Mouse (Mus musculus) lung, postnatal 10 days (tissue): ENCODE data around the gene Ccr5.
"Not testable (repeated sequence)": the region's sequence is repeated elsewhere in the genome, so short reads cannot be mapped to it uniquely, and the experiment has no call there.

Experiments
- DNase-seq: peaks from one replicate; pipeline ENCODE4 v3.0.0; 2021

Ccr5 gene

GRCm38 (mm10) chr9:124121387-124122184 lies at the start of gene Ccr5:
Gene Ccr5 (plus strand): TSS chr9:124121543.
- DNase-seq, result no peak

GRCm38 (mm10) chr9:124079803-124080202 lies 41.5 kb upstream of the Ccr5 start:
- DNase-seq, result no peak

GRCm38 (mm10) chr9:124080471-124080870 lies 40.9 kb upstream of the Ccr5 start:
- DNase-seq, result not testable (repeated sequence)

- DNase-seq, result no peak
These were observed 30.9 kb upstream of the Ccr5 start for GRCm38 (mm10) chr9:124090441-124090840.

GRCm38 (mm10) chr9:124099127-124099526 lies 22.2 kb upstream of the Ccr5 start:
- DNase-seq, result no peak

- DNase-seq, result no peak
These were observed 21.0 kb upstream of the Ccr5 start for GRCm38 (mm10) chr9:124100357-124100756.

- no peak for DNase-seq
These were observed 19.6 kb upstream of the Ccr5 start, which contains the start of gene Ccr2 for GRCm38 (mm10) chr9:124101723-124102122. Gene Ccr2 (plus strand): TSS chr9:124101950.

- no peak for DNase-seq
These were observed 18.1 kb upstream of the Ccr5 start for GRCm38 (mm10) chr9:124103199-124103598.

- DNase-seq, result no peak
These were observed 16.1 kb upstream of the Ccr5 start for GRCm38 (mm10) chr9:124105196-124105595.

- no peak for DNase-seq
These were observed 14.1 kb upstream of the Ccr5 start for GRCm38 (mm10) chr9:124107232-124107631.

GRCm38 (mm10) chr9:124108356-124109127 lies 12.8 kb upstream of the Ccr5 start:
- DNase-seq, result no peak

- DNase-seq, result no peak
These were observed 9.3 kb upstream of the Ccr5 start for GRCm38 (mm10) chr9:124111997-124112396.

GRCm38 (mm10) chr9:124112591-124113239 lies 8.6 kb upstream of the Ccr5 start:
- no peak for DNase-seq

GRCm38 (mm10) chr9:124113777-124114176 lies 7.6 kb upstream of the Ccr5 start:
- no peak for DNase-seq

GRCm38 (mm10) chr9:124118489-124118888 lies 2.9 kb upstream of the Ccr5 start:
- DNase-seq, result peak; percentile 62

- DNase-seq, result no peak
These were observed 4.2 kb downstream of the Ccr5 start for GRCm38 (mm10) chr9:124125576-124125975.

GRCm38 (mm10) chr9:124126373-124126772 lies 5.0 kb downstream of the Ccr5 start:
- peak; percentile 43 for DNase-seq

GRCm38 (mm10) chr9:124127412-124127811 lies 6.1 kb downstream of the Ccr5 start:
- DNase-seq, result no peak

- DNase-seq, result peak; percentile 72
These were observed 7.0 kb downstream of the Ccr5 start for GRCm38 (mm10) chr9:124128379-124128778.

GRCm38 (mm10) chr9:124132899-124133298 lies 11.6 kb downstream of the Ccr5 start:
- DNase-seq, result not testable (repeated sequence)

- DNase-seq, result peak; percentile 28
These were observed 13.6 kb downstream of the Ccr5 start for GRCm38 (mm10) chr9:124134919-124135318.

GRCm38 (mm10) chr9:124137619-124138018 lies 16.3 kb downstream of the Ccr5 start:
- no peak for DNase-seq

- DNase-seq, result no peak
These were observed 16.9 kb downstream of the Ccr5 start for GRCm38 (mm10) chr9:124138055-124138775.
